Mouse (Mus musculus) layer of hippocampus, postnatal 10 days (tissue): ENCODE data around the gene Vcl. TPM values are rescaled to one million over a fixed set of nuclear protein-coding genes. Genes with fewer than 3 reads are reported as not detected.

Source experiments
- DNase-seq, 2 experiments: peaks; one replicate each; pipeline ENCODE4 v3.0.0; 2021; ENCODE audit warnings: low spot score in 2 of 2
- total RNA-seq, 2 experiments: library from RNA; stranded (reverse); gene quantifications; 2 replicates each; pipeline ENCODE4 v1.2.3; 2021

The Vcl gene
- total RNA-seq, 2 experiments from 2014 or later = 34.4 to 40.2 TPM

DNA sequence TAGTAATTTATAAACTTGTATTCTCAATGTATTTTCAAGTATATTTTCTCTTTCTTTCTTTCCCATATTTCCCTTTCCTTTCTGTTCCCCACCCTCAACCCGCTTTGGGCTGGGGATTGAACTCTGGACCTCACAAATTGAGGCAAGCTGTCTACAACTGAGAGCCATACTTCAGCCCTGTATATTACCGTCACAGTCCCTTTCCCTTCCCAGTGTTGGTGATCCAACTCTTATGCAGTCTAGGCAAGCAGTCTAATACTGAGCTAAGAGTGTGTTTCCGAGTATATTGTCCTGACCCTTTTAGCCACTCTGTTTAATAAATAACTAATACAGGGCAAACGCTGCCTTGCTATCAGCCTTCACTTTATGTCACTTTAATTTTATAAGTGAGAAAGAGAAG, 70.4 kb downstream of the Vcl start:
- DNase-seq = no peak

DNA sequence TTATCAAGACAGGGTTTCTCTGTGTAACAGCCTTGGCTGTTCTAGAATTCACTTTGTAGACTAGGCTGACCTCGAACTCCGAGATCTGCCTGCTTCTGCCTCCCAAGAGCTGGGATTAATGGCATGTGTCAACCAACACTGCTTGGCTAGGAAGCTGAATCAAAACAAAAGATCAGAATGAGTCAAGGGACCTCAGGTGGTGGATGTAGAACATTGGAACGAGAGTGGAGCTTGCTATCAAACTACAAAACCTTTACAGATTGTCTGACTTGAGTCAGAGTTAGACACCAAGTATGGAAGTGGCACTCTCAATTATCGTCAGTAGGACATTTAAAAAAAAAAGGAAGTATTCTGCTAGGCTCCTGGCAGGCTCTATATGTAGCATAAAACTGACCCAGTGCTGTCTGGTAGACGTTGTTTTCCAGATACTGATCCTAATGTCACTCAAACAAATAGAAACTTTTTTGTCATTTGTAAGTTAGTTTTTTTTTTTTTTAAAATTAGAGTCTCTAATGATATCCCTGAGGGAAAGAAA, 84.7 kb downstream of the Vcl start:
- DNase-seq = no peak

- no peak for DNase-seq
Observed at GRCm38 (mm10) chr14:21017871-21018270, 88.7 kb downstream of the Vcl start.

GRCm38 (mm10) chr14:21018977-21019376, 89.8 kb downstream of the Vcl start:
- peak; percentile 30 to 38 for DNase-seq

DNA sequence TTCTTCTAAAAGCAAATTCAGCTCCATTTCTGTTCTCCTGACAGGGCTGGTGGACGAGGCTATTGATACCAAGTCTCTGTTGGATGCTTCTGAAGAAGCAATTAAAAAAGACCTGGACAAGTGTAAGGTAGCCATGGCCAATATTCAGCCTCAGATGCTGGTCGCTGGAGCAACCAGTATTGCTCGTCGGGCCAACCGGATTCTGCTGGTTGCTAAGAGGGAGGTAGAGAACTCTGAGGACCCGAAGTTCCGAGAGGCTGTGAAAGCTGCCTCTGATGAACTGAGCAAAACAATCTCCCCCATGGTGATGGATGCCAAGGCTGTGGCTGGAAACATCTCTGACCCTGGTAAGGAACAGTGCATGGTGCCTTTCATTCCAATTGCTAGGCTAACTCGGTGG, 91.2 kb downstream of the Vcl start:
- peak; percentile 29 to 52 for DNase-seq

GRCm38 (mm10) chr14:21027542-21027941, 98.3 kb downstream of the Vcl start:
- no peak for DNase-seq

DNA sequence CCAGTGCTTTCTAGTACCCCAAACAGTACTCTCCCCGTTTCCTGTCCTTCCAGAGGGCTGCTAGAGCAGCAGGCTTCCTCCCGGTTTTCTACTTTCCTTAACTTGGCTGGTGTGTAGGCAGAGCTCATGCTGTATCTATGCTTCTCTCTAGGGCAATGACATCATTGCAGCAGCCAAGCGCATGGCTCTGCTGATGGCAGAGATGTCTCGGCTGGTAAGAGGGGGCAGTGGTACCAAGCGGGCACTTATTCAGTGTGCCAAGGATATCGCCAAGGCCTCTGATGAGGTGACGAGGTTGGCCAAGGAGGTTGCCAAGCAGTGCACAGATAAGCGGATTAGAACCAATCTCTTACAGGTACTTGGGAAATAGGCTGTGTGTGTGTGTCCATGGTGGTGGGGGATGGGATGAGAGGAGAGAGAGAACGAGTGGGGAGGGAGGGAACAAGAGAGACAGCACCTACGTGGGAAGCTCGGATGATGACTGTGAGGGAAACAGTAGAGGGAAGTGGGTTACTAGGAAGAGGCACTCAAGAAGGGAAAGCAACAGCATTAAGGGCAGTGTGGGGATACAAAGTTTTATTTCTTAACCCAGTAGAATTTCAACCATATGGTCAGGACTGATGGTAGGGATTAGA, 99.9 kb downstream of the Vcl start:
- no peak for DNase-seq

DNA sequence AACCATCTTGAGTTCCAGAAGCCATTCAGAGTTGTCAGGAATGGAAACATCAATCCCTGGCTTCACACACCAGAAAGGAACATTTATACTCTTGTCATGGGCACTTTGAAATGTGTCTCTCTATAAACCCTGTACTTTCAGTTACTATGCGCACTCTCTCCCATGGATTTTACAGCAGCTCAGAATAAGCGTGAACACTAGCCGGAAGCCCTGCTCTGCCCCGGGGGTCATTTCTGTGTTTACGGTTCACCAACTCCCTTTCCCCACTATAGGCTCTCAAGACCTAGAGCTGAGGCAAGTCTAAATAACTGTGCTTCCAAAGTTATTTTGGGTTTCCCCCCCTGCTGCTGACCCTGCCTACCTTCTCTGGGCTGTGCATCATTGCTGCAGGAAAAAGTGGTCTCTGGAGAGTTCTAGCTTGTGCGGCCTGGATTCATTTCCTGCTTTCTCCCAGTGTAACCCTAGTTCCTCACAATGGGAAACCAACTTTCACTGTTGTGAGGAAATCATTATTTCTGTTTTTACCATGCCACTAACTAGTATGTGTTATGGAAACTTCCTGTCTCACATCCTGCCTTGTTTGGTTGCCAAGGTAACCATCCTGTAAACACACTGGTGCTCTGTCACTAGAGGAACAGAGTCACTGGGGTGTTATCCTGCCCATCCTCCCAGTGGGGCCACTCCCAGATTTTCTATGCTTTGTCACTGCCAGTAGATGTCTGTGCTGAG, 102.7 kb downstream of the Vcl start:
- DNase-seq = no peak

- DNase-seq = no peak
Observed at GRCm38 (mm10) chr14:21034271-21034670, 105.1 kb downstream of the Vcl start.

- no peak for DNase-seq
Observed at GRCm38 (mm10) chr14:21034791-21035190, 105.6 kb downstream of the Vcl start.

DNA sequence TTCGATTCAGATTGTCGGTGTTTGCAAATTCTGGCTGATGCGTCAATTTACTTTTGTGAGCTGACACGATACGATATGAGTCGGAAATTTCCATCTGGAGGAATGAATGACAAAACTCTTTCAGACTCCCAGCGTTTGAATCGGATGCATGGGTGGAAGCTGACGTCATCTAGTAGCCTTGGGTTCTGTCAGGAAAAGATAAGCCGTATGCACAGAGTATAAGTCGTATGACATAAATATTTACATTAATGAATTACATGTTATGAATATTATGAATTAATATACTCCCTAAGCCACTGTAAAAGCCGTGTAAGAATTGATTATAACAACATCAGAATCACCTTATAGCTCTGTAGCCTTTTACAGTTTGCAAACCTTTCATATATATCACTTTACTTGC, 109.9 kb downstream of the Vcl start:
- no peak for DNase-seq

DNA sequence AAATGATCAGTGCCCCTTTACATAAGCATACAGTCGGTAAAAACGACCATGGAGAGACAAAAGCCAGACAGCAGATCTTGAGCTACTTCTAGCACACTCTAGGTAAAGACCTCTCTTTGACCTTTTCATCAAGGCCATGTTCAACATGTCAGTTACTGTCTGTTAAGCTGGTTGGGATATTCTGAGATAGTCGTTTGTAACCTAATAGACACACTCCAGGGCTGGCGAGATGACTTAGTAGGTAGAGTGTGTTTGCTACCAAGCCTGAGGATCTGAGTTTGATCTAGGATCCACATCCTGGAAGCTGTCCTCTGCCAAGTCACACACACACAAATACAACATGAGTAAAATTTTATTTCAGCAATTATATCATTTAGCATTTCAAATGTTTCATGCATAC, 110.4 kb downstream of the Vcl start:
- DNase-seq = no peak

- DNase-seq = no peak
Observed at GRCm38 (mm10) chr14:21047840-21048239, 118.6 kb downstream of the Vcl start.

- DNase-seq = peak in 1 of 2 experiments; percentile 44
Observed at GRCm38 (mm10) chr14:21048879-21049278, 119.7 kb downstream of the Vcl start.

DNA sequence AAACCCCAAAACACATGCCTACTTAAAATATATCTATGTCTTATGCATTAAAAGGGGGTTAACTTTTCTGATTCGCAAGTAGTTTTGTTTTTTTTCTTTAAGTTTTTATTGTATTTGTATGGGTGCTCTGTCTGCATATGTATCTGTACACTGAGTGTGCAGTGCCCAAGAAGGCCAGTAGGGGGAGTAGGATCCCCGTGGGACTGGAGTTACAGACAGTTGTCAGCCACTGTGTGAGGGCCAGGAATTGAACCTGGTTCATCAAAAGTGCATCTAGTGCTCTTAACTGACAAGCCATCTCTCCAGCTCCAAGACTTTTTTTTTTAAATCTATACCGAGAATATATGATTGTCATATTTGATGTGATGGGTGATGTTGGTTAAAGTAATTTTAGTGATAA, 121.5 kb downstream of the Vcl start:
- DNase-seq = peak; percentile 28 to 42

DNA sequence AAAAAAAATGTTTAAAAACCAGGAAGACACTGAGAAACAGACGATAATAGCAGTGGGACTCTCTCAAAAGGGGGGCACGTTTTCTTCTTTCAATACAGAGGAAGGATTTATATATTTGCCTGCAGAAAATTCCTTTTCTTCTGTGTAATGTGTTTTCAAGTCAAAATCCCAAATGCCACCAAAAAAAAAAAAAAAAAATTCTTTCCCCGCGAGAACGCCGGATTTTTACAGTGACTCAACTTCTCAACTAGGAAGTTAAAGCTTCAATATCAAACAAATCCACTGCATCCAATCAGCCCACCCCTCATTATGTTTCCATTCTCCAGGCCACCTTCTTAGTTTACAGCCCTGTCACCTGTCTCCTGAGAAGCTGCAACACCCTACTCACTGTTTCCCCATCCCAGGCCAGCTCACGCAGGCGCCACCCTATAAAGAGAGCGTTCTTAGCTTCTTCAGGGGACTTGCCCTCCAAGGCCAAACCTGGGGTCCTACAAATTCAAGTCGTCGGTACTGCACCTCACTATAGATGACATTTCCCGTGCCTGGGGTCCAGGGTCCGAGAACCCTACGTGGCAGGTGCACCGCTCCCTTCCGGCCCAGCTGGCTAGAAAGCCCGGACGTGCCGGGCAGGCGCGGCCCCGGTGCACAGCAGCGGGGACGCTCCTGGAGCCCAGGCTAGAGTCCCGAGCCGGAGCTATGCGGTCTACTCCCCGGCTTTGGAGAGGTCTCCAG, 122.3 kb downstream of the Vcl start:
- DNase-seq = no peak

GRCm38 (mm10) chr14:21052112-21052780, 123.0 kb downstream of the Vcl start, which contains the start of the genes Ap3m1 and Adk:
TSS of gene Ap3m1 (minus strand) at chr14:21052508.
TSS of gene Adk (plus strand) at chr14:21052574.
- DNase-seq = peak; percentile 94 to 95

GRCm38 (mm10) chr14:21052781-21053130, 123.6 kb downstream of the Vcl start:
- peak; percentile 65 to 76 for DNase-seq

GRCm38 (mm10) chr14:21053151-21053550, 124.0 kb downstream of the Vcl start:
- no peak for DNase-seq

DNA sequence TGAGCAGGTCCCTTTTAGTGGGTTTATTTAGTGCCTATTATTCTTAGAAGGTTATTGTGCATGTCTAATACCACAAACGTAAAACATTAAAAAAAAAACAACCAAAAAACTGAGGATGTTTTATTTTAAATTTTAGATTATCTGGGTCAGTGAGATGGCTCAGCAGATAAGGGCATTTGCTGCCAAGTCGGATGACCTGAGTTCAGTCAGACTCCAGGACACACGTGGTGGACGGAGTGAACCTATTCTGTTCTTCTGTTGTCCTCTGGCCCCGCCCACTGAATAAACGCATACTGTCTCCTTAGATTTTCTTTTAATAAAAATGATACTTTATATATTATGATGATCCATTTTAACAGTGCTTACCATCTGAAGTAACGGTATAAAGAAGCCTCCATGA, 124.4 kb downstream of the Vcl start:
- no peak for DNase-seq

GRCm38 (mm10) chr14:21058972-21059371, 129.8 kb downstream of the Vcl start:
- no peak for DNase-seq
